ENCODE assay signal across 17 mouse cellular contexts in the genomic region with DNA sequence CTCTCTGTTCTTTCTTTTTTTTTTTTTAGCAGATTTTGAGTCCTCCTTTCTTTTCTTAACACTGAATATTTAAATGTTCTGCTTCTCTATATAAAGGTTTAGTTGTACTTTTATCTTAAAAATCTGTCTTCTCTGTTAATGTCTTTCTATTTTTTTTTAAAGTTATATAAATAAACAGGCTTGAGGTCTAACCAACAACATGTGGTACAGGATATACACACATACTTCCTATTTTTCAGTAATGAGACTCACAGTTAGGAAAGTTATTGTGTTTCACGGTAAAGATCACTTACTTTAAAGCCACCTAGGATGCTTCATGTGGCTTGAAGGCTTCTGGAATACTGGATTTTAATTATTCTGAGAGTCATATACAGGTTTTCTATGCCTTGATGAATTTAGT.
"Had no signal": no experiment of that assay in that cellular context is flagged by ENCODE, and none has a peak within 500 bp of the region (broad histone marks: within the 10 kb centered on the region; RNA-seq: fewer than 3 reads in every experiment).

No protein-coding gene starts in this region.

- H3K36me3 ChIP-seq: lung, embryonic 15.5 days; midbrain, embryonic 13.5 days; midbrain, embryonic 15.5 days; neural tube, embryonic 12.5 days; stomach, embryonic 15.5 days had no signal

- H3K4me2 ChIP-seq: lung, embryonic 15.5 days; midbrain, embryonic 11.5 days; midbrain, embryonic 13.5 days; midbrain, embryonic 15.5 days; neural tube, embryonic 12.5 days; stomach, embryonic 15.5 days had no signal

- H3K27me3 ChIP-seq: lung, embryonic 15.5 days; megakaryocyte, embryonic 14.5 days; midbrain, embryonic 13.5 days; midbrain, embryonic 15.5 days; neural tube, embryonic 12.5 days; stomach, embryonic 15.5 days had no signal

- DNase-seq: liver, postnatal 0 days; lung, adult 2 months; lung, postnatal 14 days; lung, postnatal 36 days; right cerebral cortex, postnatal 14 days; thymus, adult 2 months; thymus, postnatal 36 days had no signal

- ATAC-seq: liver, postnatal 0 days; lung, postnatal 0 days; midbrain, embryonic 13.5 days; midbrain, embryonic 15.5 days had no signal

- H3K4me1 ChIP-seq: lung, embryonic 15.5 days; stomach, embryonic 15.5 days had no signal

- H3K9ac ChIP-seq: liver, postnatal 0 days; lung, embryonic 15.5 days; midbrain, embryonic 13.5 days; midbrain, embryonic 15.5 days; neural tube, embryonic 12.5 days; stomach, embryonic 15.5 days had no signal

- H3K4me3 ChIP-seq: lung, embryonic 15.5 days; megakaryocyte, embryonic 14.5 days; midbrain, embryonic 13.5 days; midbrain, embryonic 15.5 days; neural tube, embryonic 12.5 days; stomach, embryonic 15.5 days had no signal

- H3K27ac ChIP-seq: lung, embryonic 15.5 days; macrophage; midbrain, embryonic 13.5 days; midbrain, embryonic 15.5 days; neural tube, embryonic 12.5 days; stomach, embryonic 15.5 days; stomach, postnatal 0 days had no signal

- H3K9me3 ChIP-seq: lung, embryonic 15.5 days; megakaryocyte, embryonic 14.5 days; midbrain, embryonic 13.5 days; midbrain, embryonic 15.5 days; neural tube, embryonic 12.5 days; stomach, embryonic 15.5 days had no signal
